Mouse (Mus musculus) midbrain, embryonic 11.5 days (tissue): ENCODE data around the gene Med23. TPM values are rescaled to one million over a fixed set of nuclear protein-coding genes. Genes with fewer than 3 reads are reported as not detected.

Source experiments
- ATAC-seq: fragments of 200-750 bp; cut with Nextera tagmentation; 2 replicates; pipeline ENCODE4 v1.8.0; 2017; ENCODE audit warnings: moderate TSS enrichment, moderate library complexity; ENCODE audit not compliant: low FRiP score
- DNase-seq: peaks from one replicate; pipeline ENCODE4 v3.0.0; 2015; ENCODE audit warnings: low spot score; ENCODE audit errors: missing footprints
- H3K27ac ChIP-seq: fragments of 300-500 bp; sonication (generic); 2 replicates; pipeline ENCODE4 v1.5.1; 2014; ENCODE audit warnings: low read depth, low read length
- H3K27me3 ChIP-seq: fragments of 300-500 bp; sonication (generic); 2 replicates; pipeline ENCODE4 v1.6.1; 2014; ENCODE audit warnings: mild to moderate bottlenecking, low read length, moderate library complexity, mixed read lengths; ENCODE audit not compliant: control insufficient read depth, insufficient read depth
- H3K36me3 ChIP-seq: fragments of 300-500 bp; sonication (generic); 2 replicates; pipeline ENCODE4 v1.6.1; 2014; ENCODE audit warnings: mild to moderate bottlenecking, low read length, moderate library complexity, mixed read lengths; ENCODE audit not compliant: control insufficient read depth, insufficient read depth
- H3K4me1 ChIP-seq: fragments of 300-500 bp; sonication (generic); 2 replicates; pipeline ENCODE4 v1.6.1; 2014; ENCODE audit warnings: low read length; ENCODE audit not compliant: control insufficient read depth, insufficient read depth
- H3K4me2 ChIP-seq: fragments of 300-500 bp; sonication (generic); 2 replicates; pipeline ENCODE4 v1.6.1; 2014; ENCODE audit warnings: mild to moderate bottlenecking, moderate library complexity
- H3K4me3 ChIP-seq: fragments of 300-500 bp; sonication (generic); 2 replicates; pipeline ENCODE4 v1.5.1; 2014; ENCODE audit warnings: low read depth, low read length
- H3K9ac ChIP-seq: fragments of 300-500 bp; sonication (generic); 2 replicates; pipeline ENCODE4 v1.6.1; 2014; ENCODE audit warnings: low read length
- H3K9me3 ChIP-seq: fragments of 300-500 bp; sonication (generic); 2 replicates; pipeline ENCODE4 v1.6.1; 2016; ENCODE audit warnings: low read length; ENCODE audit not compliant: control insufficient read depth
- WGBS: fragments of 180-500 bp; shearing (Covaris S2); extraction: QIAGEN DNeasy Blood & Tissue Kit; methylation state at CpG from one replicate; pipeline ENCODE4 v1.1.7; 2014; 5-methylcytosine and 5-hydroxymethylcytosine counted together
- polyA plus RNA-seq: library from polyadenylated mRNA; unstranded; fragments of >200 nt; fragmentation: Nextera tagmentation; extraction: Ambion mirVana; gene quantifications from 2 replicates; pipeline ENCODE4 v1.2.1, GENCODE M21; 2014

Gene Med23
- polyA plus RNA-seq, 1 experiment from 2014 or later = 31.2 TPM

GRCm38 (mm10) chr10:24912576-24912975, 42.8 kb downstream of the Med23 start:
- Histone ChIP-seq H3K9me3 (no peaks in the 10 kb centered on the region), H3K4me1 (no peaks in the 10 kb centered on the region), H3K4me3 (no peak overlapping the region), H3K27me3 (no peaks in the 10 kb centered on the region), H3K4me2 (no peak overlapping the region), H3K36me3 (peaks cover 36% of the 10 kb centered on the region), H3K27ac (no peak overlapping the region), H3K9ac (no peak overlapping the region)
- WGBS = 97% methylated on average over 14 of the region's 14 CpGs
- DNase-seq (peak; percentile 79), ATAC-seq (no peak)

GRCm38 (mm10) chr10:24915486-24915885, 45.7 kb downstream of the Med23 start:
- no peaks in the 10 kb centered on the region for H3K9me3 ChIP-seq
- H3K27me3 ChIP-seq = no peaks in the 10 kb centered on the region
- no peak overlapping the region for H3K4me2 ChIP-seq
- peaks cover 12% of the 10 kb centered on the region for H3K36me3 ChIP-seq
- no peak overlapping the region for H3K9ac ChIP-seq
- no peaks in the 10 kb centered on the region for H3K4me1 ChIP-seq
- H3K4me3 ChIP-seq = no peak overlapping the region
- H3K27ac ChIP-seq = no peak overlapping the region
- no peak for ATAC-seq
- 92% methylated on average over 6 of the region's 6 CpGs for WGBS
- DNase-seq = peak; percentile 75

GRCm38 (mm10) chr10:24922977-24923376, 53.2 kb downstream of the Med23 start:
- DNase-seq (no peak), ATAC-seq (no peak)
- Histone ChIP-seq H3K4me3 (no peak overlapping the region), H3K9ac (no peak overlapping the region), H3K27me3 (no peaks in the 10 kb centered on the region), H3K36me3 (no peaks in the 10 kb centered on the region), H3K9me3 (no peaks in the 10 kb centered on the region), H3K4me1 (no peaks in the 10 kb centered on the region), H3K27ac (no peak overlapping the region), H3K4me2 (no peak overlapping the region)
- WGBS = 85% methylated on average over 4 of the region's 4 CpGs

- 70% methylated on average over 3 of the region's 3 CpGs for WGBS
- H3K4me1 ChIP-seq = no peaks in the 10 kb centered on the region
- H3K27ac ChIP-seq = no peak overlapping the region
- no peaks in the 10 kb centered on the region for H3K36me3 ChIP-seq
- H3K9me3 ChIP-seq = no peaks in the 10 kb centered on the region
- ATAC-seq = no peak
- no peak overlapping the region for H3K4me2 ChIP-seq
- no peaks in the 10 kb centered on the region for H3K27me3 ChIP-seq
- H3K9ac ChIP-seq = no peak overlapping the region
- DNase-seq = no peak
- H3K4me3 ChIP-seq = no peak overlapping the region
Measured at GRCm38 (mm10) chr10:24924296-24924695, 54.5 kb downstream of the Med23 start.

GRCm38 (mm10) chr10:24926380-24926779, 56.6 kb downstream of the Med23 start:
- H3K36me3 ChIP-seq = no peaks in the 10 kb centered on the region
- no peaks in the 10 kb centered on the region for H3K9me3 ChIP-seq
- H3K4me2 ChIP-seq = no peak overlapping the region
- no peaks in the 10 kb centered on the region for H3K4me1 ChIP-seq
- DNase-seq = peak; percentile 74
- H3K4me3 ChIP-seq = no peak overlapping the region
- ATAC-seq = peak; percentile 46; the same call in 1 of the 2 replicates
- H3K9ac ChIP-seq = no peak overlapping the region
- no peak overlapping the region for H3K27ac ChIP-seq
- 70% methylated on average over 10 of the region's 10 CpGs for WGBS
- no peaks in the 10 kb centered on the region for H3K27me3 ChIP-seq

- H3K4me3 ChIP-seq = no peak within 1 kb of the TSS
- no peaks in the 10 kb centered on the region for H3K27me3 ChIP-seq
- no peak for ATAC-seq
- WGBS = 73% methylated on average over 14 of the region's 14 CpGs
- DNase-seq = no peak
- no peaks in the 10 kb centered on the region for H3K9me3 ChIP-seq
- H3K4me2 ChIP-seq = no peak within 1 kb of the TSS
- no peak within 1 kb of the TSS for H3K9ac ChIP-seq
- no peaks in the 10 kb centered on the region for H3K36me3 ChIP-seq
- H3K27ac ChIP-seq = no peak within 1 kb of the TSS
- no peaks in the 10 kb centered on the region for H3K4me1 ChIP-seq
Measured at GRCm38 (mm10) chr10:24926962-24927720, 57.4 kb downstream of the Med23 start, which contains the start of gene Arg1. Arg1 (minus strand) TSS chr10:24927484.

GRCm38 (mm10) chr10:24928072-24928471, 58.3 kb downstream of the Med23 start:
- WGBS = 60% methylated on average over 12 of the region's 12 CpGs
- ATAC-seq = no peak

GRCm38 (mm10) chr10:24930143-24930542, 60.4 kb downstream of the Med23 start:
- no peak overlapping the region for H3K27ac ChIP-seq
- H3K9me3 ChIP-seq = no peaks in the 10 kb centered on the region
- DNase-seq (no peak), ATAC-seq (no peak)
- H3K4me2 ChIP-seq = no peak overlapping the region
- no peaks in the 10 kb centered on the region for H3K27me3 ChIP-seq
- H3K36me3 ChIP-seq = no peaks in the 10 kb centered on the region
- H3K9ac ChIP-seq = no peak overlapping the region
- WGBS = 86% methylated on average over 6 of the region's 6 CpGs
- no peaks in the 10 kb centered on the region for H3K4me1 ChIP-seq
- H3K4me3 ChIP-seq = no peak overlapping the region

More at GRCm38 (mm10) chr10:24928072-24928471, 58.3 kb downstream of the Med23 start:
- H3K27ac ChIP-seq = no peak overlapping the region
- H3K9ac ChIP-seq = no peak overlapping the region
- no peaks in the 10 kb centered on the region for H3K4me1 ChIP-seq
- no peak for DNase-seq
- H3K27me3 ChIP-seq = no peaks in the 10 kb centered on the region
- H3K9me3 ChIP-seq = no peaks in the 10 kb centered on the region
- no peaks in the 10 kb centered on the region for H3K36me3 ChIP-seq
- H3K4me2 ChIP-seq = no peak overlapping the region
- H3K4me3 ChIP-seq = no peak overlapping the region

GRCm38 (mm10) chr10:24947871-24948270, 78.1 kb downstream of the Med23 start:
- H3K9me3 ChIP-seq = no peaks in the 10 kb centered on the region
- no peak overlapping the region for H3K9ac ChIP-seq
- no peaks in the 10 kb centered on the region for H3K27me3 ChIP-seq
- no peak overlapping the region for H3K4me3 ChIP-seq
- H3K4me2 ChIP-seq = no peak overlapping the region
- no peaks in the 10 kb centered on the region for H3K4me1 ChIP-seq
- DNase-seq (no peak), ATAC-seq (no peak)
- 89% methylated on average over 3 of the region's 3 CpGs for WGBS
- no peaks in the 10 kb centered on the region for H3K36me3 ChIP-seq
- H3K27ac ChIP-seq = no peak overlapping the region
